Mouse (Mus musculus): Measurements from ENCODE around the gene Acvr1b.

The Acvr1b gene

DNA sequence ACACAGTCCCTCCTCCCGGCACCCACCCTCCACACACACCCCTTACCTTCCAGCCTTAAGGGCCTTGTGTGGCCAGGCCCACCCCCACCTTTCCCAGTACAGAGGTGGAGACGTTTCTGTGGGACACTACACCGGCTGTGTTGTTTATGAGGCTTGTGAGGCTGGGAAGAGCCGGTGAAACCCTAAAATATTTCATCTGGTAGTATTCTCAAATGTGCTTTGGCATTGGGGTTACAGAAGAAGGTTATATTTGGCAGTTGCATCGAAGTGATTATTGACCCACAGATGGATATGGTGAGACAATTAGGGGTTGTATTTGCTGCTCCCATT is 1.2 kb downstream of the Acvr1b start:
- in situ Hi-C loops (cut with MboI) = no loop called here

DNA sequence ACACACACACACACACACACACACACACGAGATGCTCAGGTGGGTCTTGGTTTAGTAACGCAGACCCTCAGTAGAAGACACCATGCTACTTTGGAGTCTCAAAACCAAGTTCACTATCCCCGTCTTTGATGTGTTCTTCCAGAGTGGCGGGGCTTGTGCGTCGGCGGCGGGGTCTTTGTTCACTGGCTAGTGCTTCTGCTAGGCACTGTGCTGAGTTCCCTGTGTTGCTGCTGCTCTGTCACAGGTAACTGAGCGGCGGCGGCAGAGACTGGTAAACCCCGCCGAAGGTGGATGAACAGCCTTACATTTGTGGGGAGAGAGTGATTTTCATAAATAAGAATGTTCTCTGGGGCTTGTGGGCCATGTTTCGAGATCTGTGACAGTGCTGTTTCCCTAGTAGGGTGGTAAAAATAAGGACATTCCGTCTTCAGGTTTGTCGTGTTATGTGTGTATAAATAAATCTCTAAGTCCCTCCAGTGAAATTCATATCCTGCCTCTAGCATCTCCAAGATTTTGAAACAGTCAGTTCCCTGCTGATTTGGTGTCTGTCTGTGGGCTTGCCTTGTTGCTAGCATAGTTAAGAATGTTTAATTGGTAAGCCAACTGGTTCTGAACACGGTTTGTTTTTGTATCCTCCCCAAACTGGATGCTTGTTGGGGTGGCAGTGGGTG is 1.9 kb downstream of the Acvr1b start:
- in situ Hi-C loops (cut with MboI) = no loop called here

DNA sequence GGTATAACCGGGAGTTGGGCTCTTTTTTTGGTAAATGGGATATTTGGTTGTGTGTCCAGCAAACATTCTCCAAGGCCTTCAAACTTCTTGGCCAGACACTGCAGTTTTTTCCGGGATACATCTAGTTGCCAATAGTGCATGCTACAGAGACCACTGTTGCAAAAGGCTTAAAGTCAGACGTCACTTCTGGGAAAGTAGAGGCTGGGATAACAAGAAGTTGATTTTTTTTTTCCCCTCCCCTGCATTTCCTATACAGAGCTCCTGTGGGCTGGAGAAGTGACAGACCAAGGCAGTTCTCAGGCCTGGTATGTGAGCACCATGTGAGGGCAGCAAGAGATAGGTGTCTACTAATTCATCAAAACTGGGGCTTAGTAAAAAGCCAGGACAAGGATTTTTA is 2.4 kb downstream of the Acvr1b start:
- in situ Hi-C loops (cut with MboI) = no loop called here

DNA sequence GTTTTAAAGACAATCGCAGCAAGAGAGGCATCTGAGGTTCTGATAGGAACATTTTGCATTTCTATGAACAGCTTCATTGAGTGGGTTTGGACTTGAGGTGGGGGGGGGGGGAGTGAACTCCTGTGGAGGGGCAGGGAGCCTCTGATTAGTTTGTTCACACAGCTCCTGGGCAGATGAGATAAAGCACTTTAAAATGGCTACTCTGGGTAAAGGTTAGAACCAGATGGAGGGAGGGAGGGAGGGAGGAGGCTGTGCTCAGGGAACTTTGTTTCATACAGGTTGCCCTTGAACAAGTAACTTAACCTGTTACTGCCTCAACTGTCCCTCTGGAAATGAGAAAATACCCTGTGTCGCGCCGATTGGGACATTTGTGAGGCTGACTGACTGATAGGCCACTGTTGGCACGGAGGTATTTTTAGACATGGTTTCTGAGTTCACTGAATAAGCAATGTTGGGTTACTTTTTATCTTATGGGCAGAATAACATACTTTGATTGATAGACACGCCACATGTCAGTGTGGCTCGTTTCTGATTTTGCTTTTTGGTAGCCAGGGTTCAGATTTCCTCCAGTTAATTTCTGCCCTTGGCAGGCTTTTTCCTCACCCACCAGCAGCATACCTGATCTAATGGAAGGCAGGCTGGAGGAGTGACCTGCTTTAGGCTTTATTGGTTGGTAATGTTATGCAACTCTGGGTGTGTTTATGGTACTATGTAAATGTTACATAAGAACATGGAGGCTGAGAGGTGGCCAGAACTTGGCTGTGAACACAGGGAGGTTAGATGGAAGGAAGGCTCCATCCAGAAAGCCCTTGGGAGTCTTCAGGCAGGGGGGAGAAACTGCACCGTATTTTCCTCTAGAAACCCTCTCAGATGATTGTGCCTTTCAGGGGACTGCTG is 3.2 kb downstream of the Acvr1b start:
- in situ Hi-C loops (cut with MboI) = no loop called here

DNA sequence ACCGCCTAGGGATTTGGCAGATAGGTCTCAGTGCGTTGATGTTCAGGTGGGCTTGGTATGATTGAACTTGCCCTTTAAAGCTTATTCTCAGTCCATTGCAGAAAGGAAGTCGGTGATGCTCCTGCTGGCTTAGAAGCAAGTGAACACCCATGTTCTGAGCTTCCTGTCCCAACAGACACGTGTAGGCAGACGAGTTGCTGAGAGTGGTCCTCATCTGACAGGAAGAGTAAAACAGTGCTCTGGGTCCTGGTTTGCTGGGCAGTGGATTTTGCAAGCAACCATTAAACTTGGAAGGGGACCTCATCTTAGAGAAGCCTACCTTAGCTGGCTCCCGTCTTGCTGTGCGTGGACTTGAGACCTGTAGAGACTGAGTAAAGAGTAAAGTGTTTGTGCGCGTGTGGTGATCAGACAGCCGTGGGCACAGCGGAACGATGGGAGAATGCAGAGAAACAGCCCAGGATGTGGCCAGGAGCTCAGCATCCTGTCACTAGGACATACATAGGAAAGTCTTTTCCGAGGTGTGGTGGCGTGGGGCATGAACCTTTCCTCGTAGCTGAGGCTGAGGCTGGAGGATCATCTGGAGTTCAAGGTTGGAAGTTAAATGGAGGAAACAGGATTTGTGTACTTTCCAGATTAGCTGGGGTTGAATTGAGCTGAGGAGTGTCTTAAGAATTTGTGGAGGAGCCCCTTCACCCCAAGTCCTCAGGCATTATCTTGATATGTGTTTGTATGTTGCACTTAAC is 6.7 kb downstream of the Acvr1b start:
- in situ Hi-C loops (cut with MboI) = no loop called here

DNA sequence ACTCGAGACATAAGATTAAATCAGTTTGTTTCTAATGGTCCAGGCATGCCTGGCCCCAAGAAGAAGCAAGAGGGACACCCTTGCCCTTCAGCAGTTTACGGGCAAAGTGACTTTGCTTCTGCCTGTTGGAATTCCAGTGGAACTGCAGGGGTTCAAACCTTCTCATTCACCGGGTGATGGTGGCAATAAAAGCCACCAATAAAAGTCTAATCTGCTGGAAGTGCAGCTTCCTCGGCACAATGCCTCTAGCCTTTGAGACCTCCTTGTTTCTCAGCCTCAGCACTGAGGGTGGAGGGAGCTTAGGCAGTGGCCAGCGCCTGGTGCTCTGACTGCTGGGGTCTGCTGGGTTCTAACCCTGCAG is 7.2 kb downstream of the Acvr1b start:
- in situ Hi-C loops (cut with MboI) = no loop called here

DNA sequence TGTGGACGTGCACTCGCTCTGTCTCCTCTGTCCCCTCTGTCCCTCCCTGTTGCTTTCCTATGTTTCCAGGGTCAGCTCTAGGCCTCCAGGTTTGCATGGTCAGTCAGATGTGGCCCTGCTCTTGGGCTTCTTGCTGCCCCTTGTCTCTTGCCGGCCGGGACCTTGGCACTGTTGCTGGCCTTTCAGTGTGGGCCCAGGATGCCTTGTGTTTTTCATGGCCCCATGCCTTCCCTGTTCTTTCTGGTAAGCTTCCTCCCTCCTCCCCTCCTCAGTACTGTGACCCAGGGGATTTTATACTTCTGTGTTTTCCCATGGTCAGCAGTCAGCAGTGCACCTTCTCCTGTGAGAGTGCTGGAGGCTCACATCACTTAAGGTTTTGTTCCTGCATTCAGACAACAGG is 7.6 kb downstream of the Acvr1b start:
- in situ Hi-C loops (cut with MboI) = no loop called here

DNA sequence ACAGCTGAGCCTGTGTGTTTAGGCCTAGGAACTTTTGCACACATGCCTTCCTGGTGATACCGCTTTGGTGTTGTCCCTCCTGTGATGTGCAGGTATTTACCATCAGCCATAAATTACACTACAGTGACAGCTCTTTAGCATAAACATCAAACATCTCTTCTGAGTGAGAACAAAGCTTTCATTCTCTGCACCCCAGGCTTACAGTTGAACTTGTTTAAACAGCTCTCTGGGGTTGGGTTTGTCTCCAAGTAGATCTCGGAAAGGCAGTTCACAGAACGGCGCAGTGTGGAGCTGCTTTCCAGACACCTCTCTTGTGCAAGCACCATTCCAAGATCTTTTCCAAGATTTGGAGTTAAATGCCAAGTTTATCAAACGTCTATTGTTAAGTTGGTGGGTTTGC is 8.8 kb downstream of the Acvr1b start:
- in situ Hi-C loops (cut with MboI) = no loop called here

DNA sequence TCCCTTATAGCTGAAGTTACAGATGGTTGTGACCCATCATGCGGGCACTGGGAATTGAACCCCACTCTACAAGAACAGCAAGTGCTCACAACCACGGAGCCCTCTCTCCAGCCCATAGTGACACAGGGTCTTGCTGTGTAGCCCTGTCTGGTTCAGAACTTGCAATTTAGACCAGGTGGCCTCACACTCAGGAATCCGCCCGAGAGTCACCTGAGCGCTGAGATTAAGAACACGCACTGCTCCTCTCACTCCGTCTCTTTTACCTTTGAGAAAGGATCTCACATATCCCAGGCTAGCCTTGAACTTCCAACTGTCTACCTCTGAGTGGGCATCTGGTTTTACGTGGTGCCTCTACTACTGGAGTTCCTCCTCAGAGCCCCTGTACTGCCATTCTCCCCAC is 10.4 kb downstream of the Acvr1b start:
- in situ Hi-C loops (cut with MboI) = no loop called here

DNA sequence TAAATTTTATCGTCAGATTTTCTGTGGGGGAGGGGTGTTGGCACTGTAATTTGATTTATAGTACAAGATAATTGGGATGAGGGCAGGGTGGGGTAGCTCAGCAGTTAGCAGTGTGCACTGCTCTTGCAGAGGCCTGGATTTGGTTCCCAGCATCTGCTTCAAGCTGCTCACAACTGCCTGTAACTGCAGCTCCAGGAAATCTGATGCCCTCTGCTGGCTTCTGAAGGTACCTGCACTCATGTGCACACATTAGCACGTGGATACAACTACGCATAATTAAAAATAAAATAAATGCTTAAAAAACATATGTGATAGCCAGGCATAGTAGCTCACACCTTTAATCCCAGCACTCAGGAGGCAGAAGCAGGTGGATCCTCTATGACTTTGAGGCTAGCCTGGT is 11.7 kb downstream of the Acvr1b start:
- in situ Hi-C loops (cut with MboI) = no loop called here

DNA sequence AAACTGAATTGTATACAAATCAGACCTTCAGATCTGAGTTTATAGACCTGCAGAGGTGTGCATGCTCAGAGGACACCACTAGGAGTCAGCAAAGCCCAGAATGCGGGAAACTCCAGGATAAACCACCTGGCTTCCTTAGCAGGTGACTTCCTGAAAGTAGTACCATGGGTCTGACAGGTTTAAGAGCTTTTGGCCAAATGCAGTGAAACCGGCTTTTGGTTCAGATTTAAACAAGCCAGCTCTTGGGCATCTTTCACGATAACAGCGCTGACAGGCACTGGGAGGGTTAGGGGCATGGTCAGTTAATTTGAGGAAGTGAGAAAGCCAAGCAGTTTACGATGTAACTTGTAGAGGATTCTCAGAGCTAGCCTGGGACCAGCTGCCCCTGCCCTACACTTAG is 14.0 kb downstream of the Acvr1b start:
- in situ Hi-C loops (cut with MboI) = no loop called here

DNA sequence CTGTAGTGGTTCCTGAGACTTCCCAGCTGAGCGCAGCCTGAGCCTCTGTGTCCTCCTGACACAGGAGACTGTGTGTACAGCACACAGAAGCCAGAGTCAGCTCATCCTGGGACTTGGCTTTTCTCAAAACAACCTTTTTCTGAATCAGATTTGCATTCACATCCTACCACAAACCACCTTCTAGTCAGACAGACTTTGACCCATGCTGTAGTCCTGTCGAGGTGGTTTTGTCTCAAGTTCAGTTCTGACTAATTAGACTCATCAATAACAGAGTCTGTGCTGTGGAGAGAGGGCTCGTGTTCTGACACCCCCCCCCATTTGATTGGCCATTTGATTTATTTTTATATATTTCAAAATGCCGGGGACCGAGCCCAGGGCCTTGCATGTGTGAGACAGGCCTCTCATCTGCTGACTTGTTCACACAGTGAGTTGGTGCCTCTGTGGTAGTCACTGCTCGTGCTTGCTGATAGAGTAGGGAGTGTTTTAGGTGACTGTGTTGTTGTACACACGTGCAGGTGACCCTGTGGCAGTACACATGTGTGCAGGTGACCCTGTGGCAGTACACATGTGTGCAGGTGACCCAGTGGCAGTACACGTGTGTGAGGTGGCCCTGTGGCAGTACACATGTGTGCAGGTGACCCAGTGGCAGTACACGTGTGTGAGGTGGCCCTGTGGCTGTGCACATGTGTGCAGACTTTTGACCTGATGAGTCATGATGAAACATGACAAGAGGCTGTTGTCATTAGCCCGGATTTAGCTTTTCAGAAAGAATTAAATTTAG is 16.3 kb downstream of the Acvr1b start:
- in situ Hi-C loops (cut with MboI) = no loop called here

DNA sequence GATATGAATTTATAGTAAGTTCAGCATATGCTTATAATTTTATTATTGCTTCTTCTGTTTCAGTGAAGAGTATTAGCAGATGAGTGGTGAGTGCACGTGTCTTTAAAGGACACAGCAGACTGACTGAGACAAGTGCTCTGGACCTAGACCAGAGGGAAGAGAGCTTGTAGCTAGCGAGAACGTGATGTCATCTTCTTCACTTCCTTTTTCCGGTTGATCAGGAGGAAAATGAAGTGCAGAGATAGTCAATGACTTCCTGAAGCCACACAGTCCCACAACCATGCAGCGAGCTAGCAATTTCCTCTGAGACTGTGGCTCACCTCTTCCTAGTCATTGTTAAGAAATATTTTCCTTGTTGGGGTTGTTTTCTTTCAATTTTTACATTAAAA is 16.9 kb downstream of the Acvr1b start:
- in situ Hi-C loops (cut with MboI) = no loop called here

DNA sequence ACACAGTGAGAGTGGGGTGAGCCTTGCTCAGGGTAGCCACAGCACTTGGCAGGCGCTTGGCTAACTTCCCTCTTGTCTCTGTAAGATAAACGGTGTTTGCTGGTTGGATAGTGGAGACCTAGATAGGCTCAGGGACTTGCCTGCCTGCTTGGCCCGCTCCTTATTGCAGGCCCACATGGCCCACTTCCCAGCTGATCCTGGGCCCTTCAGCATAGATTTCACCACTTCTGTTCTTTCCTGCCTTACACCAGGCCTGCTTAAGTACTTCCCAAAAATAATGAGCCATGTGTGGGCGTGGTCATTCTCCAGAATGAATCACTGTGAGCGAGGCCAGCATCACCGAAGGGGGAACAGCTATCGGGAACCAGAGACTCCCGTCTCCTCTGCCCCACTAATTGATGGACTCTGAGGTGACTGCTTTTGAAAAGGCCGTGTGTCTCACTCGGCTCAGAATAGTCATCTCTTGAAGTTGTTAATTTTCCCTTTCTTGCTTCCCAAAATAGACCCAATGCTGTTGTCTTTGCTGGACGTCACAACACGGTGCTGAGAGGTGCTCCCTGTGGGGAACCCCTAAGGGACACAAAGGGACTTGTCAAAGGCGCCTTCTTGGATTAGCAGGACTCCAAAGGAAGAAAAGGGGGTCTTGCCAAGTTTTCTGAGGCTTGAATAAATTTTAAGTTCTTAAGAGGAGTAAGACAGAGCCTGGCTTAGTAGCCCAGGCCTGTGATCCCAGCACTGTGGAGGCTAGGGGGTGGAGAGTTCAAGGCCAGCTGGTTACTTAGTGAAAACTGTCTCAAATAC is 17.8 kb downstream of the Acvr1b start:
- in situ Hi-C loops (cut with MboI) = no loop called here

DNA sequence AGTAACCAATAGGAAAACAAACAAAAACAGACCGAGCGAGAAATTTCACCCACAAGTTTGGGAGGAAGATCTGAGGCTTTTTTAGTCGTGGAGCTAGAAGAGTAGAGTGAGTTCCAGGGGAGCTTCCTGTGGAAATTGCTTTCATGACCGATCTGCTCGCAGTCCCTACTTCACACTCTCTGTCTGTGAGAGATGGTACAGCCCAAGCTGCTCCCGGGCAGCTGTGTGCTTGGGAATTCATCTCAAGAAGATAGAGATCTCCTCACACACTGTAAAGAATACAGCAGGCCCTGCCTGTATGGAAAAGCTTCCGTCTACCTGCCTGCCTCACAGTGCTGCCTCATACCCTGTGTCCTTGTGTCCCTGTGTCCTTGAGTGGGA is 18.4 kb downstream of the Acvr1b start:
- in situ Hi-C loops (cut with MboI) = no loop called here

DNA sequence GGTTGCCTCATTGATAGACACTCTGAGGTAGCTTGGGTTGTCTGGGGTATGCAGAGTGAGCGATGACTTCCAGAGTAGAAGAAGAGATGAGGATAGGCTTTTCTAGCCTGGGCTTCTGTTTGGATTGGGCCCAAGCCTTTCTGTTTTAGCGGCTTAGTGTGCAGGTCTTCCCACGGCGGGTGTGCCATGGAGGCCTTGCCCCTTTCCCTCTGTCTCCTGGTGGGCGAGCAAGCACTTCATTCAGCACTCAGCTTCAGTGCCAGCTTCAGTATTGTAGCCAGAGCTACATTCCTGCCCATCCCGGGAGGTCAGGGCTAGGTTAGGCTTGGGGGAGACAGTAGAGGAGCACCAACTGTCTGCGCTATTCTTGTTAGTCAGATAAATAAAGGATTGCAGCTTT is 18.8 kb downstream of the Acvr1b start:
- in situ Hi-C loops (cut with MboI) = no loop called here

DNA sequence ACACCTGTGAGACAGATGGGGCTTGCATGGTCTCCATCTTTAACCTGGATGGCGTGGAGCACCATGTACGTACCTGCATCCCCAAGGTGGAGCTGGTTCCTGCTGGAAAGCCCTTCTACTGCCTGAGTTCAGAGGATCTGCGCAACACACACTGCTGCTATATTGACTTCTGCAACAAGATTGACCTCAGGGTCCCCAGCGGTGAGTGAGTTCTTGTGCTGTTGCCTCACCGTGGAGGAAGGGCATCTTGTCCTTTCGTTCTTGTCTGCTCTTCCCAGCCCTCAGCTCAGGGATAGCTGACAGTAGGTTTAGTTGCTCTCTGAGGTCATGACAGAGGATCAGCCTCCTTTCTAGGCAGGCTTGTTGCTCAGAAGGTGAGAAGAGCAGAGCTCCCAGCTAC is 20.1 kb downstream of the Acvr1b start:
- in situ Hi-C loops (cut with MboI) = no loop called here

DNA sequence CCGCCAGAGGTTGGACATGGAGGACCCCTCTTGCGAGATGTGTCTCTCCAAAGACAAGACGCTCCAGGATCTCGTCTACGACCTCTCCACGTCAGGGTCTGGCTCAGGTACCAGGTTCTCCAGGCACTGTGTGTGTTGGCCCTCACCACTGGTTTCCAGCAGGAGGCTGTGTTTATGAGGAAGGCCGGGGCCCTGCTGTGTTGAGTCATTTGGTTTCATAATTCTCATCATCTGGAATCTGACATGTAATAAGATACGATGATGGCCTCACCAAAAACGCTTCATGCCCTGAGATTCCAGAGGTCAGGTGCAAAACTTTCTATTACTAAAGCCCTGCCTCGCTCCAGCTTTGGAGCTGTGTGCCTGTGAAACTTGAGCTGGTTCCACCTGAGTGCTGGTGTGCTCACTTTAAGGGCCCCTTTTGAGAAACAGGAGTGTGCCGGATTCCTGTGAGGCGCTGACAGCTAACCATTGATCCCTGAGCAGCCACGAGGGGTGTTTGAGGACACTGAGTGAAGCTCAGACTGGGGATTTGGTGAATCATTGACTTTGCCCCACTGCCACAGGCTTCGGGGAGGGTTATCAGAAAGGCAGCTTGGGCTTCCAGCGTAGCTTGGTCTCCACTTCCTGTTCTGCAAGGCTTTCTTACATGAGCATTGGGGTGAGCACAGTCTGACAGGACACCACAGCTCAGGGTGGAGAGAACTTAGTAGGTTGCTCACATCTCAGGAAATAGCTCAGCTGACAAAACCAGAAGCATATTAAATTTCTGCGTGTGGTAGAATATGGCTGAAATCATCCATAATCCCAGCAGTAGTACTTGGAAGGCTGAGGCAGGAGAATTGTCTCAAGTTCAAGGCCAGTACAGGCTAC is 21.3 kb downstream of the Acvr1b start:
- in situ Hi-C loops (cut with MboI) = no loop called here

DNA sequence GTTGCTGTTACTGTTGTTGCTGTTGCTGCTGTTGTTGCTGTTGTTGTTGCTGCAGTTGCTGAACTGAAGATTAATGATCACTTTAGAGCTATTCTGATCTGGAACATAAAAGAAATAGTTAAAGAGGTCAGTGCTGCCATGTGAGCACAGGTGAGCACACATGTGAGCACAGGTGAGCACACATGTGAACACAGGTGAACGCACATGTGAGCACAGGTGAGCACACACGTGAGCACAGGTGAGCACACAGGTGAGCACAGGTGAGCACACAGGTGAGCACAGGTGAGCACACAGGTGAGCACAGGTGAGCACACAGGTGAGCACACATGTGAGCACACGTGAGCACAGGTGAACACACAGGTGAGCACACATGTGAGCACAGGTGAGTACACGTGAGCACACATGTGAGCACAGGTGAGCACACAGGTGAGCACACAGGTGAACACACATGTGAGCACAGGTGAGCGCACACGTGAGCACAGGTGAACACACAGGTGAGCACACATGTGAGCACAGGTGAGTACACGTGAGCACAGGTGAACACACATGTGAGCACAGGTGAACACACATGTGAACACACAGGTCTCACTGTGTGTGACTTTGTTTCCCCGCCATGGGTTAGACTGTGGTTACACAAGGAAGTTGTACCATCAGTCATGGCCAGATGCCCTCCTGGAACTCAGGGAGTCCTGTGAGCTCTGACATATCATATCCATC is 22.4 kb downstream of the Acvr1b start:
- in situ Hi-C loops (cut with MboI) = no loop called here

DNA sequence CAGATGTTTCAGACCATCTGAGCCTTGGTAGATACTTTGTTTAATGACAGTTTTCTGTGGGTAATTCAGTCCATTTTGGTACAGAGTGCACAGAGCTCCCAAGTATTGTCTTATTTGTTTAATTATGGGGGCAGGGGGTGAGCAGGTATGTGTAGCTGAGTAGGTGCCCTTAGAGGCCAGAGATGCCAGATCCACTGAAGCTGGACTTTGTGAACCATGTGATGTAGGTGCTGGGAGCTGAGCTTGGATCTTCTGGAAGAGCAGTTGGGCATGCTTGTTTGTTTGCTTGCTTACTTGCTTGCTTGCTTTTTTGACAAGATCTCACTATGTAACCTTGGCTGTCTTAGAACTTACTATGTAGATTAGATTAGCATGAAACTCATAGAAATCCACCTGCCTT is 23.1 kb downstream of the Acvr1b start:
- in situ Hi-C loops (cut with MboI) = no loop called here
